Mouse (Mus musculus) kidney, adult 2 months (tissue): ENCODE results near the gene Rnf126.

Experiments
- CTCF ChIP-seq: fragments of 200-500 bp; conservative IDR thresholded peaks from 2 replicates; pipeline ENCODE4 v1.5.1; 2011; ENCODE audit warnings: low read depth, mild to moderate bottlenecking, control low read depth, low read length, moderate library complexity, mixed read lengths; ENCODE audit not compliant: insufficient read depth, insufficient read length
- POLR2A ChIP-seq: fragments of 200-500 bp; IDR thresholded peaks from one replicate; pipeline ENCODE4 v1.6.1; 2011; ENCODE audit warnings: low read depth, low read length, control low read depth

DNA sequence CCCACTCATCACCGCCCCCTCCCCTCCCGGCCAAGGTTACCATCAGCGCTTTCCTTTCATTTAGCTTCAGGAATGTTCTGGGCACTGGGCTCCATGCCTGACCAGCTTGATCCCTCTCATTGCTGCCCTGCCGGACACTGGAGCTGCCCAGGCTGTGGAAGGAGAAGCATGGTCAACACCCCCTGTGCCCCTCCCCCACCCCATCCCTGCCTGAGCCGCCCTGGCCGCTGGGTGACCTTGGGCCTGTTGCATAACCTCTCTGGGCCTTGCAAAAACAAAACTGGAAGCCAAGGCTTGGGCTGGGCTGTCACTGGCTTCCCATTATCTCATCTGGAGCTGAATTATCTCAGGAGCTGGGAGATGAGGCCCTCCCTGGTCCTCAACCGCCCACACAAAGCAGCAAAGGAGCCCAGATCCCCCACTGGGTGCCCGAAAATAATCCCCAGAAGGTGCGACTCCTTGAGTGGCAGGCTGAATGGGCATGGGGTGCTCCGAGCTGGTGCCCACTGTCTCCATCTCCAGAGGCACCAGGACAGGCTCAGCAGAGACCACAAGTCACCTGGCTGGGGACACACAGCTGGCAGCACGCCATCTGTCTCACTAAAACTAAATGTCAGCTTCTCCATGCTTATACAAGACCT, 35.7 kb upstream of the Rnf126 start:
- TF ChIP-seq CTCF, result no peak
- no peak for TF ChIP-seq POLR2A
